Mouse (Mus musculus) thymus, adult 2 months (tissue): ENCODE data around the gene Gria1. TPM values are rescaled to one million over a fixed set of nuclear protein-coding genes. Genes with fewer than 3 reads are reported as not detected.

ENCODE experiments used
- DNase-seq: peaks from one replicate; pipeline ENCODE4 v3.0.0; 2021
- H3K27ac ChIP-seq: fragments of 200-500 bp; 2 replicates; pipeline ENCODE4 v1.5.1; 2012; ENCODE audit warnings: low read length, control low read depth; ENCODE audit not compliant: control insufficient read depth, insufficient read depth
- H3K27me3 ChIP-seq: fragments of 200-500 bp; 2 replicates; pipeline ENCODE4 v1.6.1; 2012; ENCODE audit warnings: mild to moderate bottlenecking, low read length, moderate library complexity, mixed read lengths; ENCODE audit not compliant: control insufficient read depth, insufficient read depth
- H3K36me3 ChIP-seq: fragments of 200-500 bp; 2 replicates; pipeline ENCODE4 v1.6.1; 2012; ENCODE audit warnings: mild to moderate bottlenecking, low read length, moderate library complexity; ENCODE audit not compliant: control insufficient read depth, insufficient read depth
- H3K4me1 ChIP-seq: fragments of 200-500 bp; replicated peaks from 2 replicates; pipeline ENCODE4 v1.6.1; 2012; ENCODE audit warnings: low read length; ENCODE audit not compliant: control insufficient read depth, insufficient read depth
- H3K4me3 ChIP-seq: fragments of 200-500 bp; 2 replicates; pipeline ENCODE4 v1.5.1; 2012; ENCODE audit warnings: mild to moderate bottlenecking, low read length, control low read depth, moderate library complexity; ENCODE audit not compliant: control insufficient read depth, insufficient read depth
- CTCF ChIP-seq: fragments of 200-500 bp; IDR thresholded peaks from 2 replicates; pipeline ENCODE4 v1.5.1; 2012; ENCODE audit warnings: mild to moderate bottlenecking, control low read depth, low read length, moderate library complexity, borderline replicate concordance; ENCODE audit not compliant: control insufficient read depth, poor library complexity, insufficient read depth; ENCODE audit errors: extremely low read depth
- POLR2A ChIP-seq: fragments of 200-500 bp; IDR thresholded peaks from 2 replicates; pipeline ENCODE4 v1.6.1; 2012; ENCODE audit warnings: mild to moderate bottlenecking, low read length, control low read depth, moderate library complexity; ENCODE audit not compliant: control insufficient read depth, poor library complexity, insufficient read depth; ENCODE audit errors: extremely low read depth
- WGBS: fragments of 180-500 bp; shearing (Covaris S2); methylation state at CpG from one replicate; pipeline ENCODE4 v1.1.7; 2018; 5-methylcytosine and 5-hydroxymethylcytosine counted together
- polyA plus RNA-seq: library from polyadenylated mRNA; depleted of rRNA; stranded (reverse); fragments of >200 nt; gene quantifications from 2 replicates; pipeline ENCODE4 v1.2.3, GENCODE M21; 2012

Gene Gria1
- polyA plus RNA-seq, 1 experiment: 0.05 TPM

DNA sequence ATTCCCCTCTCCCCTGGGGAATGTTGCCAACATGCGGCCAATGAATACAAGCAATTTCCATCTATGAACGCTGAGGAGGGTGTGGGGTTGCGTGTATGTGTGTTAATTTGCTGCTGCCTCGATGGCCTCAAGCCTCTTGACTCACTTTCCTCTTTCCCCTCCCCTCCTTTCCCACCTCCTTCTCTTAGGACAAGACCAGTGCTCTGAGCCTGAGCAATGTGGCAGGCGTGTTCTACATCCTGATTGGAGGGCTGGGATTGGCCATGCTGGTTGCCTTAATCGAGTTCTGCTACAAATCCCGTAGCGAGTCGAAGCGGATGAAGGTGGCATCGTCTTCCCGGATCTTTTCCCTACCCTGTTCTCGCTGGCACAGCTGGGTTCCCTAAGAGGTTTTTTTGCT is 306.3 kb downstream of the Gria1 start:
- DNase-seq: no peak
- Histone ChIP-seq H3K27ac (no peak overlapping the region), H3K4me3 (no peak overlapping the region), H3K27me3 (no peaks in the 10 kb centered on the region), H3K4me1 (no peaks in the 10 kb centered on the region), H3K36me3 (no peaks in the 10 kb centered on the region)
- 89% methylated on average over 13 of the region's 13 CpGs for WGBS
- TF ChIP-seq POLR2A: no peak
- TF ChIP-seq CTCF: no peak

DNA sequence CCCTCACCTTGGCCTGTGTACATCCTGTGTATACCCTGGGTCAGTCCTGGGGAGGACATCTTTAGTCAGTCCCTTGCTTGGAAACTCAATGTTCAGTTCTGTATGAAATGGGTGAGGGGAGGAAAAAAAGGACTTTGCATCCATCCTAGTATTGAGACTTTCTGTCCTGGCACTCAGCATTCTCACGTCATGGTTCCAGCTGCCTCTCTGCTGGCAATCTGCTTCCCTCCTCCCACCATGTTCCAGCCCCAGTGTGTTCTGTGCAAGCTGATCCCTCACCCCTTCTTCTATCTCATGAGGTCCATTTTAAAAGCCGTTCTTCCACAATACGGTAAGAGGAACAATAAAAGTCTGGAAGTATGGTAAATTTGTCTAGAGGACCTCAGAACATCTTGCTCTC is 308.2 kb downstream of the Gria1 start:
- no peaks in the 10 kb centered on the region for H3K27me3 ChIP-seq
- no peaks in the 10 kb centered on the region for H3K4me1 ChIP-seq
- H3K36me3 ChIP-seq: no peaks in the 10 kb centered on the region
- H3K27ac ChIP-seq: no peak overlapping the region
- TF ChIP-seq CTCF: no peak
- no peak for TF ChIP-seq POLR2A
- H3K4me3 ChIP-seq: no peak overlapping the region
- 92% methylated on average over 3 of the region's 3 CpGs for WGBS
- no peak for DNase-seq

DNA sequence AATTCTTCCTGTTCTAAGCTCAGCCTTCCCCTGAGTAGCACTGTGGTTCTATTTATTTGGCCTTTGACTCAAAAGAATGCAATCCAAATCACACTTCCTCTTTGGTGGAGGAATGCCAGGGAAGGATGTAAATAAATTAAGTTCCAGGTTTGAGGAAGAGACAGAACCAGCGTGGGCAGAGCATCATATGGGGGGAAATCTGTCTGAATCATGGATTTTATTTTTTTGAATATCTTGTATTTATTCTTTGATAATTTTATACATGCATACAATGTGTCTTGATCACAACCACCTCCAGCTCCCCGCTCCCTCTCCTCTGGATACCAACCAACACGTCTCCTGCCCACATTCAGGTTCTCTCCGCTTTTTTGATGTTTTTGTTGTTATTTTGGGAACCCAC is 312.9 kb downstream of the Gria1 start:
- H3K4me3 ChIP-seq: no peak overlapping the region
- WGBS: 73% methylated on average over 4 of the region's 4 CpGs
- no peaks in the 10 kb centered on the region for H3K27me3 ChIP-seq
- no peak overlapping the region for H3K27ac ChIP-seq
- DNase-seq: no peak
- H3K4me1 ChIP-seq: no peaks in the 10 kb centered on the region
- TF ChIP-seq CTCF (no peak), POLR2A (no peak)
- H3K36me3 ChIP-seq: no peaks in the 10 kb centered on the region
